Mouse (Mus musculus) myocyte (in vitro differentiated cells): ENCODE measurements at regions not wholly inside any gene's neighbourhood (a gene's known extent, or its start where the extent isn't known, plus 50 kb on each side); places are given as distances from the start of the nearest gene placed in this dataset.

Experiments used
- E2F4 ChIP-seq: IDR thresholded peaks from one replicate; pipeline ENCODE4 v1.6.1; 2011; ENCODE audit warnings: mild to moderate bottlenecking, control low read depth, moderate library complexity; ENCODE audit not compliant: insufficient read depth
- MAX ChIP-seq: IDR thresholded peaks from one replicate; pipeline ENCODE4 v1.6.1; 2011; ENCODE audit warnings: low read depth, mild to moderate bottlenecking, control low read depth
- MYOD1 ChIP-seq, 3 experiments: IDR thresholded peaks; one replicate each; pipeline ENCODE4 v1.6.1; 2011; ENCODE audit warnings: control low read depth in 2 of 3, low read depth in 2 of 3, mild to moderate bottlenecking in 2 of 3, moderate library complexity in 1 of 3; ENCODE audit not compliant: insufficient read length in 2 of 3, control insufficient read depth in 1 of 3
- MYOG ChIP-seq, 3 experiments: IDR thresholded peaks; one replicate each; pipeline ENCODE4 v1.6.1; 2011; ENCODE audit warnings: control low read depth in 2 of 3, low read depth in 2 of 3, mild to moderate bottlenecking in 2 of 3; ENCODE audit not compliant: insufficient read length in 2 of 3, control insufficient read depth in 1 of 3, insufficient read depth in 1 of 3
- POLR2A ChIP-seq: IDR thresholded peaks from one replicate; pipeline ENCODE4 v1.6.1; 2011; ENCODE audit warnings: low read depth, mild to moderate bottlenecking, control low read depth, moderate library complexity; ENCODE audit not compliant: insufficient read length
- POLR2AphosphoS2 ChIP-seq: IDR thresholded peaks from one replicate; pipeline ENCODE4 v1.6.1; 2011; ENCODE audit warnings: low read depth, control low read depth; ENCODE audit not compliant: insufficient read length
- SRF ChIP-seq: IDR thresholded peaks from one replicate; pipeline ENCODE4 v1.6.1; 2011; ENCODE audit warnings: low read depth; ENCODE audit not compliant: control insufficient read depth, insufficient read length
- TCF12 ChIP-seq: IDR thresholded peaks from one replicate; pipeline ENCODE4 v1.6.1; 2011; ENCODE audit warnings: mild to moderate bottlenecking, control low read depth; ENCODE audit not compliant: poor library complexity, insufficient read depth, severe bottlenecking
- TCF3 ChIP-seq: IDR thresholded peaks from one replicate; pipeline ENCODE4 v1.6.1; 2011; ENCODE audit warnings: low read depth, control low read depth; ENCODE audit not compliant: insufficient read length
- USF1 ChIP-seq: IDR thresholded peaks from one replicate; pipeline ENCODE4 v1.6.1; 2011; ENCODE audit warnings: low read depth, mild to moderate bottlenecking, control low read depth, moderate library complexity

DNA sequence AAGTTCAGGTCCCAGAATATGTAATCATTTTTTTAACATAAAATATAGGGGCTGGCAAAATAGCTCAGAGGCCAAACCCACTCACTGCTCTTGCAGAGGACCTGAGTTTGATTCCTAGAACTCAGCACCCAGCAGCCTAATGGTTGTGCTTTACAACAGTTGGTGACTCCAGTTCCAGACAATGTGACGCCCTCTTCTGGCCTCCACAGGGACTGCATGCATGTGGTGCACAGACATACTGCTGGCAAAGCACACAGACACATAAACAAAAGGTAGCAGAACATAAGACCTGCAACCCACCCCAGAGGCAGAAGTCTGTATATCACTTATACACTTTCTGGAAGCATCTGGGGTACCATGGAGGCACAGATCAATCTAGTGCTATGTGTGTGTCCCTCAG lies 87.5 kb downstream of the Ackr3 start:
- TF ChIP-seq TCF3 = no peak
- TF ChIP-seq MAX = no peak
- TF ChIP-seq POLR2A = no peak
- TF ChIP-seq TCF12 = no peak
- TF ChIP-seq MYOD1 (IDR thresholded peaks at IDR 0.05; ENCODE audit: control insufficient read depth in 1 of 3, insufficient read length in 2 of 3, low read depth in 2 of 3) = no peak
- no peak for TF ChIP-seq POLR2AphosphoS2
- TF ChIP-seq MYOG (IDR thresholded peaks at IDR 0.05; ENCODE audit: control insufficient read depth in 1 of 3, insufficient read depth in 1 of 3, insufficient read length in 2 of 3, low read depth in 2 of 3) = no peak
- TF ChIP-seq E2F4 = no peak
- TF ChIP-seq USF1 = no peak
- no peak for TF ChIP-seq SRF
